In genomic region chr10:76924441-76924840, GRCm38 (mm10) we compare ENCODE assay signal across 14 mouse cellular contexts.
"Had no signal": no experiment of that assay in that cellular context is flagged by ENCODE, and none has a peak within 500 bp of the region (broad histone marks: within the 10 kb centered on the region; RNA-seq: fewer than 3 reads in every experiment).

No protein-coding gene starts in this region.

- H3K4me3 ChIP-seq: midbrain, embryonic 12.5 days; neural tube, embryonic 12.5 days had no signal

- H3K4me1 ChIP-seq: midbrain, embryonic 12.5 days; neural tube, embryonic 12.5 days had no signal

- H3K27ac ChIP-seq: liver, embryonic 14.5 days; midbrain, embryonic 12.5 days; neural tube, embryonic 12.5 days had no signal

- H3K27me3 ChIP-seq: midbrain, embryonic 12.5 days; neural tube, embryonic 12.5 days had no signal

- DNase-seq: lung, adult 18-20 months; lung, embryonic 14.5 days; lung, postnatal 10 days; lung, postnatal 4 days; midbrain, embryonic 14.5 days; right cerebral cortex, postnatal 14 days; right cerebral cortex, postnatal 4 days; spleen, adult 18-20 months; thymus, adult 18-20 months; thymus, postnatal 14 days; thymus, postnatal 36 days had no signal

- H3K4me2 ChIP-seq: lung, embryonic 14.5 days; midbrain, embryonic 12.5 days; neural tube, embryonic 12.5 days had no signal

- H3K9me3 ChIP-seq: neural tube, embryonic 12.5 days had no signal

- H3K9ac ChIP-seq: liver, embryonic 14.5 days; lung, embryonic 14.5 days; midbrain, embryonic 12.5 days; neural tube, embryonic 12.5 days had no signal

- H3K36me3 ChIP-seq: midbrain, embryonic 12.5 days; neural tube, embryonic 12.5 days had no signal
